Comparison of ENCODE assay signal across 24 mouse cellular contexts in the genomic region with DNA sequence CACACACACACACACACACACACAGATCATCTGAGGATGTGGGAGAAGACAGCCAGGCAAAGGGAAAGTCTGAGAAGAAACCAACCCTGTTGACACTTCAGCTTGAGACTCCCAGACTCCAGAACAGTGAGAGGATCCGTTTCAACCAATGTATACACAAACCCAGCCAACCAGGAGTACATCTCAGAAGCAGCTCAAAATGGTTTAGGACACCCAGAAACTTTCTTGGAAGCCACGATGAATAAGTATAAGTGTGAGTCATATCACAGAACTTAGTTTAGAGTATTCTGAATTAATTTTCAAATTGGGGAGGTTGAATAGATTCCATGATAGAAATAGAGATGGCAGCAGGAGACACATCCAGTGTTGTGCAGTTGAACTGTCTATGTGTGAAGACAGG. TPM values are rescaled to one million over a fixed set of nuclear protein-coding genes. Genes with fewer than 3 reads are reported as not detected.
DNase-seq lines count a peak whose midpoint lies in the region; ATAC-seq and TF ChIP-seq lines count a peak whose summit lies in the region.
"Had no signal": no experiment of that assay in that cellular context is flagged by ENCODE, and none has a peak within 500 bp of the region (broad histone marks: within the 10 kb centered on the region; RNA-seq: fewer than 3 reads in every experiment).

No protein-coding gene starts in this region.

- DNase-seq in frontal cortex, postnatal 14 days (ENCODE audit: low spot score in 2 of 2): no peak
- no peak for DNase-seq in left cerebral cortex, adult 2 months (ENCODE audit: extremely low spot score in 1 of 2, low spot score in 2 of 2)
- no peak for DNase-seq in left cerebral cortex, adult 11 months (ENCODE audit: low spot score)
- no peak for DNase-seq in embryo, embryonic 9.5 days (ENCODE audit: extremely low spot score)
- DNase-seq: adrenal gland, adult 8-10 months; adrenal gland, postnatal 14 days; adrenal gland, postnatal 36 days; B cell, adult 2 months; cerebellum, adult 11 months; cerebellum, adult 18-20 months; cerebellum, adult 8-10 months; cerebellum, adult 9-11 months; cerebellum, postnatal 14 days; cerebellum, postnatal 36 days; embryo, embryonic 11 days; forebrain, postnatal 0 days had no signal

- intact Hi-C loops in left cerebral cortex, adult 2 months (cut with DNase I): loop anchor here (1.0 to 2.0 kb wide), 2 partner anchors 45 to 157 kb away; no protein-coding TSS in a partner anchor

- no peak overlapping the region for H3K4me3 ChIP-seq in left cerebral cortex, adult 2 months
- H3K4me3 ChIP-seq: embryonic facial prominence, embryonic 10.5 days; embryonic facial prominence, embryonic 12.5 days; forebrain, embryonic 13.5 days; forebrain, embryonic 15.5 days had no signal

- peak overlapping the region; percentile 45; the same call in 1 of the 2 replicates for H3K27ac ChIP-seq in left cerebral cortex, adult 2 months
- H3K27ac ChIP-seq: embryonic facial prominence, embryonic 10.5 days; embryonic facial prominence, embryonic 12.5 days; forebrain, embryonic 13.5 days; forebrain, embryonic 15.5 days had no signal

- peak; percentile 83 for ATAC-seq in frontal cortex, adult (ENCODE audit: low TSS enrichment)
- ATAC-seq: activated CD4-positive, CD25-positive, alpha-beta regulatory T cell, adult 4 months; CD4-positive, CD25-positive, alpha-beta regulatory T cell, adult 4 months; forebrain, embryonic 13.5 days; forebrain, embryonic 15.5 days; Patski had no signal

- no peak for TF ChIP-seq CTCF in left cerebral cortex, adult 2 months (IDR thresholded peaks at IDR 0.05)

RNA-seq across cellular contexts. Expression of gene Tbc1d2, which starts 5.9 kb away (rescaled TPM):
- total RNA-seq in left cerebral cortex, adult 2 months (2021): 1 to 10 TPM; 3.4 to 4.8 TPM

RNA-seq across cellular contexts. Expression of gene Coro2a, which starts 54.0 kb away (rescaled TPM):
- 10 to 100 TPM; 24.4 to 28.2 TPM for total RNA-seq in left cerebral cortex, adult 2 months (2021)
